Mouse (Mus musculus): ENCODE measurements at regions not wholly inside any gene's neighbourhood (a gene's known extent, or its start where the extent isn't known, plus 50 kb on each side); places are given as distances from the start of the nearest gene placed in this dataset.

DNA sequence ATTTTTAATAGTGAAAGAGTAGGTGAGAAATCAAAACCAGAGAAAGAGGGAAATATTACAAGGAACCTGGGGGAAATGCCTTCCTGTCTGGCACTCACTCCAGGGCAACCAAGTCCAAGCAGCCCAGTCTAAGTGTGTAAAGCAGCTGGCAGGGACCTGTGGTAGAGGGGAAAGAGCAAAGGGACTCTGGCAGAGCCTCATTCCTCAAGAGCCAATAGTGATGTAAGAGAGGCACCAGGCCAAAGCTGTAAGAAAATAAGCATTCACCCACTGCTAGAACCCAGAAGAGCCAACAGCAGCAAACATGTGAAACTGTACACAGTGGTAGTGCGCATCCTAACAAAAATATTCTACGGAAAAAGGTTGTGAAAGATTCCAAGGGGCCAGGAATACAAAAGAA lies 301.7 kb downstream of the Sox4 start:
- Histone ChIP-seq H3K9ac (no peak overlapping the region), H3K36me3 (no peaks in the 10 kb centered on the region), H3K4me2 (no peak overlapping the region), H3K9me3 (no peaks in the 10 kb centered on the region), H3K27ac (peak overlapping the region; percentile 50), H3K4me3 (no peak overlapping the region), H3K27me3 (no peaks in the 10 kb centered on the region), H3K4me1 (peaks cover 20% of the 10 kb centered on the region)
- ATAC-seq (ENCODE audit: insufficient number of reproducible peaks, low FRiP score, low TSS enrichment, low read depth): peak; percentile 40; the same call in 1 of the 2 replicates
- WGBS: 60% methylated on average over 2 of the region's 2 CpGs

- H3K9me3 ChIP-seq: no peaks in the 10 kb centered on the region
- H3K27ac ChIP-seq: no peak overlapping the region
- H3K4me3 ChIP-seq: no peak overlapping the region
- WGBS: 83% methylated on average over 4 of the region's 4 CpGs
- no peaks in the 10 kb centered on the region for H3K27me3 ChIP-seq
- no peak overlapping the region for H3K9ac ChIP-seq
- H3K36me3 ChIP-seq: no peaks in the 10 kb centered on the region
- H3K4me2 ChIP-seq: no peak overlapping the region
- no peak for ATAC-seq (ENCODE audit: insufficient number of reproducible peaks, low FRiP score, low TSS enrichment, low read depth)
- 0 out of 2 replicates have a peak, but pooled peaks cover 5% of the 10 kb centered on the region for H3K4me1 ChIP-seq
Measured at GRCm38 (mm10) chr13:28645881-28646280, 307.6 kb downstream of the Sox4 start.

- Histone ChIP-seq H3K4me2 (no peak overlapping the region), H3K36me3 (no peaks in the 10 kb centered on the region), H3K9me3 (no peaks in the 10 kb centered on the region), H3K27me3 (no peaks in the 10 kb centered on the region), H3K4me3 (no peak overlapping the region), H3K27ac (no peak overlapping the region), H3K9ac (no peak overlapping the region), H3K4me1 (0 out of 2 replicates have a peak, but pooled peaks cover 5% of the 10 kb centered on the region)
- ATAC-seq (ENCODE audit: insufficient number of reproducible peaks, low FRiP score, low TSS enrichment, low read depth): no peak
- WGBS: 53% methylated on average over 3 of the region's 3 CpGs
Measured at GRCm38 (mm10) chr13:28644846-28645574, 308.5 kb downstream of the Sox4 start.

DNA sequence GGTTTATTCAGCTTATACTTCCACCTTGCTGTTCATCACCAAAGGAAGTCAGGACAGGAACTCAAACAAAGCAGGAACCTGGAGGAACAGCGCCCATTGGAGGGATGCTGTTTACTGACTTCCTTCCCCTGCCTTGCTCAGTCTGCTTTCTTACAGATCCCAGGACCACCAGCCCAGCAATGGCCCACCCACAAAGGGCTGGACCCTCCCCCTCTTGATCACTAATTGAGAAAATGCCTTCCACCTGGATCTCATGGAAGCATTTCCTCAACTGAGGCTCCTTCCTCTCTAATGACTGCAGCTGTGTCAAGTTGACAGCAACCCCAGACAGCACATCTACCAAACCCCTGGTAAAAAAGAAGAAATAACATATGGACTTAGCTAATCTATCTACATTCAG lies 312.7 kb downstream of the Sox4 start:
- no peak overlapping the region for H3K4me2 ChIP-seq
- H3K4me1 ChIP-seq: peaks cover 9% of the 10 kb centered on the region
- H3K9ac ChIP-seq: no peak overlapping the region
- H3K27ac ChIP-seq: no peak overlapping the region
- no peak for ATAC-seq (ENCODE audit: insufficient number of reproducible peaks, low FRiP score, low TSS enrichment, low read depth)
- no peaks in the 10 kb centered on the region for H3K27me3 ChIP-seq
- no peak overlapping the region for H3K4me3 ChIP-seq
- H3K9me3 ChIP-seq: no peaks in the 10 kb centered on the region
- 57% methylated on average over 1 of the region's 1 CpGs for WGBS
- no peaks in the 10 kb centered on the region for H3K36me3 ChIP-seq

GRCm38 (mm10) chr13:28635230-28635950 lies 318.1 kb downstream of the Sox4 start:
- WGBS: 31% methylated on average over 3 of the region's 3 CpGs
- H3K36me3 ChIP-seq: no peaks in the 10 kb centered on the region
- no peak overlapping the region for H3K27ac ChIP-seq
- H3K27me3 ChIP-seq: no peaks in the 10 kb centered on the region
- peaks cover 24% of the 10 kb centered on the region for H3K4me1 ChIP-seq
- H3K9ac ChIP-seq: no peak overlapping the region
- no peak overlapping the region for H3K4me3 ChIP-seq
- H3K9me3 ChIP-seq: no peaks in the 10 kb centered on the region
- no peak overlapping the region for H3K4me2 ChIP-seq
- ATAC-seq (ENCODE audit: insufficient number of reproducible peaks, low FRiP score, low TSS enrichment, low read depth): no peak

DNA sequence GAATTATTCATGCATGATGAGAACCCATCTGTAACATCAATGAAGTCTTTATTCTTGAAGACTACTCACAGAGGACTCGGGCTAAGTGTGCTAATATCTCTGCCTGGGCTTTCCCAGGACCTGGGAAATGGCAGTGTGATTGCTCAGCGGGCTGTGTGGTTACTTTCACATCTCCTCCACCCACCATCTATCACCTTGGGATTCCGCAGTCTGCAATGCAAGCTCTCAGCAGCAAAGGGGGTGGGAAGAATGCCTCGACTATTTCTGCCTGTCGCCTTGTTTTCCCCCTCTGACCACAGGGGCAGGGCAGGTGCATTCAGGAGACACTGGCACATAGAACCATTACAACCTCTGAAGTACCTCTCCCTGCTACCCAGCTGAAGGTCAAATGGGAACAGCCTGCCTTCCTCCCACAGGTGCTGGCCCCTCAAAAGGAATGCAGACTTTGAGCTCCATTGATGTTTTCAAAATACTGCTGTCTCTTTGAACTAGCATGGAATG lies 319.9 kb downstream of the Sox4 start:
- Histone ChIP-seq H3K36me3 (no peaks in the 10 kb centered on the region), H3K27me3 (no peaks in the 10 kb centered on the region), H3K4me2 (no peak overlapping the region), H3K27ac (no peak overlapping the region), H3K9ac (no peak overlapping the region), H3K9me3 (no peaks in the 10 kb centered on the region), H3K4me3 (no peak overlapping the region), H3K4me1 (peaks cover 33% of the 10 kb centered on the region)
- ATAC-seq (ENCODE audit: insufficient number of reproducible peaks, low FRiP score, low TSS enrichment, low read depth): no peak
- WGBS: 36% methylated on average over 5 of the region's 5 CpGs

DNA sequence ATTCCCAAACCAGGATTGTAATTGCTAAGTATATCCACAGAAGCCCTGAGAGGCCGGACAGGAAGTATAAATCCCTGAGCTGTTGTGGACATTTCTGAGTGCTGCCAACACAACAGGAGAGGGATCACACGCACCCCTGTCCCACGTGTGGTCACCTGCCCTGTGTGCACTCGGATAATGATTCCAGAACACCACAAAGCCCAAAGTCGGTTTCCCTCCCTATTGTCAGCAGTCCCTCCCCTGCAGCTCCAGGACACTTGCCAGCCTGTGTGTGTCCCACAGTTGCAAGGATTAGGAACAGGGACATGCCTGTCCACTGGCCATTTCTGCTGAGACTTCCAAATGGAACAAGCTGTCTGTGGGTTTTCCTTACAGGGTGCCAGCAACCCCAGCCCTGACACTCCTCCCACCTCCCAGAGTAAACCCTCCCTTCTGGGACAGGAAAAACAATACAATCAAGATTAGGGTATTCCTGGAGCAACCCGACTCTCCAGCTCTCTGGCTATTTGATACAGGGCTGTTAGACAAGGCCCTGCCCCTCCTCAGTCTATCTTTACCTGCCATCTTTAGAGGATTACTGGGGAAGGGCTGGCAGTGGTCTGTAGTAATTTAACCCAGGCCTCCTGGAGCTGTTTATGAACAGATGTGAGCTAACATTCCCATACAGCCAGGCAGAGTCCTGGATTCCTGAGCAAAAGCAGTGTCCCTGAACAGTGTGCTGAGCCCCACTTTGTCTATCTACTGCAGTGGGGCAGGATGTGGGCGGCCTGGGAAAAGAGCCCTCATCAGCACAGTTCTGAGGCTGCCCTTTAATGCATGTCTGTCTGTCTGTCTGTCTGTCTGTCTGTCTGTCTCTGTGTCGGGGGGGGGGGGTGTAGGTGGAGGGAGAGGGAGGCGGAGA lies 323.8 kb downstream of the Sox4 start:
- H3K27ac ChIP-seq: peak overlapping the region; percentile 74
- 13% methylated on average over 9 of the region's 9 CpGs for WGBS
- 0 out of 2 replicates have a peak overlapping the region, but pooled peaks have one; percentile 7 for H3K4me2 ChIP-seq
- H3K27me3 ChIP-seq: no peaks in the 10 kb centered on the region
- H3K4me1 ChIP-seq: peaks cover 26% of the 10 kb centered on the region
- H3K9ac ChIP-seq: no peak overlapping the region
- no peaks in the 10 kb centered on the region for H3K9me3 ChIP-seq
- ATAC-seq (ENCODE audit: insufficient number of reproducible peaks, low FRiP score, low TSS enrichment, low read depth): peak; percentile 76
- H3K4me3 ChIP-seq: no peak overlapping the region
- H3K36me3 ChIP-seq: no peaks in the 10 kb centered on the region

GRCm38 (mm10) chr13:28628751-28629150 lies 324.8 kb downstream of the Sox4 start:
- no peaks in the 10 kb centered on the region for H3K27me3 ChIP-seq
- 33% methylated on average over 8 of the region's 8 CpGs for WGBS
- no peaks in the 10 kb centered on the region for H3K36me3 ChIP-seq
- H3K4me1 ChIP-seq: peaks cover 25% of the 10 kb centered on the region
- H3K9ac ChIP-seq: no peak overlapping the region
- no peak for ATAC-seq (ENCODE audit: insufficient number of reproducible peaks, low FRiP score, low TSS enrichment, low read depth)
- H3K4me2 ChIP-seq: no peak overlapping the region
- H3K27ac ChIP-seq: 0 out of 2 replicates have a peak overlapping the region, but pooled peaks have one; percentile 4
- H3K9me3 ChIP-seq: no peaks in the 10 kb centered on the region
- H3K4me3 ChIP-seq: no peak overlapping the region

DNA sequence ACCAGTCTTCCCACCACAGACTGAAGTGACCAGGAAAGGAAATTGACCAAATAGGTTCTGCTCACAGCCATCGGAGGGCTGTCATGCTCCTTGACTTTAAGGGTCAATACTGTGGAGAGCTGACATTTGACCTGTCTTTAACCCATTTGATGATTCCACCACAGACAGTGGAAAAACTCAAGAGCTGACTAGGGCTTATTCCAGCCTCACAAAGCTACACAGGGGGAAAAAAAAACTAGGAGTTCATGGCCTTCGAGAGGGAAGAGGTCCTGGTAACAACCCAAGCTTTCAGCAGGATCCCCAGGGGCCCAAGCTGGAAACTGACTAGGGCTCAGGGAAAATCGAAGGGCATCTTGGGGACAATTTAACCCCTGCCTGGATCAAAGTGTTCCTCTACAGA lies 334.6 kb downstream of the Sox4 start:
- WGBS: 26% methylated on average over 3 of the region's 3 CpGs
- ATAC-seq (ENCODE audit: insufficient number of reproducible peaks, low FRiP score, low TSS enrichment, low read depth): no peak
- H3K27me3 ChIP-seq: no peaks in the 10 kb centered on the region

DNA sequence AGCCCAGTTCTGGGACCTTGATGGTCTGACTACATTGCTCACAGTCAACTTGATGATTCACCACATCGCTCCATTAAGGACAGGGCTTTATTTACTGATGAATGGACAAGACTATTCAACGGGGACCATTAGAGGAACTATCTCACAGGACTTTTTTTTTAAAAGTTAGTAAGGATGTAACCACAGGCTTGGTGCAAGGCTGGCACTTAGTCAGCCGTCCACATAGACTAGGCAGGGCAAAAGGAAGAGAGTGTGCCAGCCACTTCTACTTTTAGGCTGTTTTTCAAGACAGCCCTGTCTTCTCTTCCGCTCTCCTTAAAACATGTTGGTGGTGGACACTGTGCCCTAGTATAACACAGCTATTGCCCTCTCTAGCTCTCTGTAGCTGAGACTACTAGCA lies 336.0 kb downstream of the Sox4 start:
- no peak for ATAC-seq (ENCODE audit: insufficient number of reproducible peaks, low FRiP score, low TSS enrichment, low read depth)
- no peaks in the 10 kb centered on the region for H3K9me3 ChIP-seq
- H3K4me2 ChIP-seq: no peak overlapping the region
- H3K36me3 ChIP-seq: no peaks in the 10 kb centered on the region
- H3K27me3 ChIP-seq: no peaks in the 10 kb centered on the region
- no peak overlapping the region for H3K27ac ChIP-seq
- 96% methylated on average over 4 of the region's 4 CpGs for WGBS
- no peaks in the 10 kb centered on the region for H3K4me1 ChIP-seq
- H3K4me3 ChIP-seq: no peak overlapping the region
- no peak overlapping the region for H3K9ac ChIP-seq

More for the DNA sequence above, 334.6 kb downstream of the Sox4 start:
- no peak overlapping the region for H3K9ac ChIP-seq
- H3K36me3 ChIP-seq: no peaks in the 10 kb centered on the region
- H3K4me1 ChIP-seq: no peaks in the 10 kb centered on the region
- no peak overlapping the region for H3K4me3 ChIP-seq
- no peak overlapping the region for H3K27ac ChIP-seq
- no peak overlapping the region for H3K4me2 ChIP-seq
- no peaks in the 10 kb centered on the region for H3K9me3 ChIP-seq

DNA sequence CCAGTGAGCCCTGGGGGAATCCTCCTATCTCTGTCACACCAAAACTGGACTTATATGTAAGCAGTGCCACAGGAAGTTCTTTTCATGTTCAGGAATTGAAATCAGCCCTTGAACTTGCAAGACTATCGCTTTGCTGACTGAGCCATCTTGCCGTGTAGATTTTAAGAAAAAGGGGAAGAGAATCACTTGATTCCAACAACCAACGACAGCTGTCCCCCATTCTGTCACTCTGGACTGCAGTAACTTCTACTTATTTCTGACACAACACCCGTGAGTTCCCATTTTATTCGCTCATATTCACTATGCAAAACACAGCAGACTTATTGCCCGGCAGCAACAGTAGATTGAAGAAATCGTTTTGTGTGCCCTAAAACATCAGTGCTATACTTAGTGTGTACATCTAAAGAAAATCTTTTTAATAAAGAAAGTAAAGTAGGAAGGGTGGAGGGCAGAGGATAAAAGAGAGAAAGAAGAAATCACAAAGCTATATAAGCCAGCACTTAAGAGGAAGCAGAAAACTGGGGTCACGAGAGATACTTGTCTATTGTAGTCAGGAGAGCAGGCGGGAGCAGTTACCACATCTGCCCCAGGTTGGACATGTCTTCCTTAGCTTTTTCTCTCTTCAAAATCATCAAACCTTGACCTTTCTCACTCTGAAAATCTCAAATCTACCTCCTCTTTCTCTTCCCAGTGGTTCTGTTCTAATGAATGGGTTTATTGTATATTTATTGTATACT lies 336.7 kb downstream of the Sox4 start:
- Histone ChIP-seq H3K27ac (no peak overlapping the region), H3K4me1 (no peaks in the 10 kb centered on the region), H3K4me3 (no peak overlapping the region), H3K9ac (no peak overlapping the region), H3K9me3 (no peaks in the 10 kb centered on the region), H3K36me3 (no peaks in the 10 kb centered on the region), H3K4me2 (no peak overlapping the region), H3K27me3 (no peaks in the 10 kb centered on the region)
- 85% methylated on average over 9 of the region's 9 CpGs for WGBS
- ATAC-seq (ENCODE audit: insufficient number of reproducible peaks, low FRiP score, low TSS enrichment, low read depth): no peak

Data from limb, embryonic 15.5 days (tissue).